Mouse (Mus musculus): ENCODE data around the gene Osbpl7.

Gene Osbpl7

GRCm38 (mm10) chr11:97040301-97041021, 10.0 kb upstream of the Osbpl7 start:
- no peak for DNase-seq

GRCm38 (mm10) chr11:97041022-97041899, 9.2 kb upstream of the Osbpl7 start, which contains the start of the genes Lrrc46 and Mrpl10:
Gene Lrrc46, minus strand, starts transcription at chr11:97041407.
Gene Mrpl10, plus strand, starts transcription at chr11:97041560.
- peak; percentile 97 for DNase-seq

GRCm38 (mm10) chr11:97044902-97045301, 5.5 kb upstream of the Osbpl7 start:
- no peak for DNase-seq

- no peak for DNase-seq
Observed at GRCm38 (mm10) chr11:97045861-97046260, 4.6 kb upstream of the Osbpl7 start.

GRCm38 (mm10) chr11:97048090-97048650, 2.3 kb upstream of the Osbpl7 start:
- DNase-seq: no peak

GRCm38 (mm10) chr11:97049492-97050085, 839 bp upstream of the Osbpl7 start:
- no peak for DNase-seq

GRCm38 (mm10) chr11:97050944-97051586, 637 bp downstream of the Osbpl7 start:
- no peak for DNase-seq

GRCm38 (mm10) chr11:97052219-97052646, 1.8 kb downstream of the Osbpl7 start:
- peak; percentile 23 for DNase-seq

GRCm38 (mm10) chr11:97063274-97063920, 13.0 kb downstream of the Osbpl7 start:
- DNase-seq: no peak

GRCm38 (mm10) chr11:97063921-97064295, 13.5 kb downstream of the Osbpl7 start:
- no peak for DNase-seq

GRCm38 (mm10) chr11:97065538-97066295, 15.3 kb downstream of the Osbpl7 start:
- DNase-seq: no peak

- peak; percentile 17 for DNase-seq
Observed at GRCm38 (mm10) chr11:97066656-97067360, 16.4 kb downstream of the Osbpl7 start.

- no peak for DNase-seq
Observed at GRCm38 (mm10) chr11:97069333-97069732, 18.9 kb downstream of the Osbpl7 start.

- no peak for DNase-seq
Observed at GRCm38 (mm10) chr11:97069770-97070169, 19.3 kb downstream of the Osbpl7 start.

GRCm38 (mm10) chr11:97071129-97071528, 20.7 kb downstream of the Osbpl7 start:
- no peak for DNase-seq

GRCm38 (mm10) chr11:97072533-97072932, 22.1 kb downstream of the Osbpl7 start:
- DNase-seq: peak; percentile 75

- DNase-seq: no peak
Observed at GRCm38 (mm10) chr11:97074235-97074634, 23.8 kb downstream of the Osbpl7 start.

- DNase-seq: peak; percentile 63
Observed at GRCm38 (mm10) chr11:97078751-97079150, 28.3 kb downstream of the Osbpl7 start.

- no peak for DNase-seq
Observed at GRCm38 (mm10) chr11:97080291-97080690, 29.9 kb downstream of the Osbpl7 start.

GRCm38 (mm10) chr11:97082977-97083376, 32.5 kb downstream of the Osbpl7 start:
- peak; percentile 48 for DNase-seq

Measured in embryo, embryonic 11 days (tissue).